Mouse (Mus musculus): Measurements from ENCODE around the gene Gm28778. TPM values are rescaled to one million over a fixed set of nuclear protein-coding genes. Genes with fewer than 3 reads are reported as not detected.
"Not testable (repeated sequence)": the region's sequence is repeated elsewhere in the genome, so short reads cannot be mapped to it uniquely, and the experiment has no call there.

The Gm28778 gene
- polyA plus RNA-seq (2016; fragmentation: Nextera tagmentation; extraction: Ambion mirVana) = not detected in 2 replicates

DNA sequence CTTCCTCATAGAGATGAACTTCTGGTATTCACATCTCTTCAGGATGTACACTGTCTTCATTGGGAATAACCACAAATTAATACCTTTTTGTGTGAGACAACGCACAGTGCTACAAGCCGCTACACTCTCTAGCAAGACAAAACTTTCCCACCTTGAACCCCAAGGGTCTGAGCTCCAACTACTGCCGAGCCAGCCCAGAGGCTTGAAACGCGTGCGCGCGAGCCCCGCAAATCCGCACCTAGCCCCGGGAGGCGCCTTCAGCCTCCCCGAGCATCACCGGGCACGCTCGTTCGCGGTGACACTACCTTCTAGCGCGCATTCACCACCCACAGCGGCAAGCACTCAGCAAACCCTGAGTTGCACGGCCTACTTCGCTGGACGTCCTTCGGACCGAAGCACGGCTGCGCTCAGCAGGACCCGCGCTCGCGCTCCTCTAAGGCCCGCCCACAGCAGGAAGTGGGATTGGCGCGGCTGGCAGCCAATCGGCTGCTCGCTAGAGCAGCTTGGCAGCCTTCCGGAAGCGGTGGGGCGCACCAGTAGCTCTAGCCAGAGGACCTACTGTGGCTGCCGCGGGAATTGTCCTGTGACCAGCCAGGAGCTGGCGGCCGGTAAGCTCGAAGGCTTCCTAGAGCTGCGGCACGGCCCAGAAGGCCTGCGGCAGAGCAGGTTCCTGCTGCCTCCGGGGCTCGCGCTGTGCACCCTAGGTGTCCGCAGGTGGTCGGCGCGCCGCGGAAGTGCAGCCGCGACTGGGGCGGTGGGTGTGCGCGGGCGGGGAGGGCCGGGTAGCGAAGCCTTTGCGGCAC lies at the start of gene Gm28778, which contains the start of the genes Pms1 and Ormdl1:
TSS of gene Gm28778 (plus strand) at position 531 of the 803 bp plus-strand sequence.
TSS of gene Pms1 (minus strand) at position 438 of the 803 bp plus-strand sequence.
TSS of gene Ormdl1 (plus strand) at position 515 of the 803 bp plus-strand sequence.
- WGBS = under 1% methylated on average over 66 of the region's 66 CpGs
- DNase-seq (ENCODE audit: low spot score) = peak; percentile 93
- Histone ChIP-seq H3K4me1 (peaks cover 14% of the 10 kb centered on the region), H3K4me3 (peak within 1 kb of the TSS; percentile 86), H3K9me3 (replicated peaks) (no peaks in the 10 kb centered on the region), H3K36me3 (peaks cover 38% of the 10 kb centered on the region), H3K27me3 (ENCODE audit: low read depth, poor library complexity, severe bottlenecking) (no peaks in the 10 kb centered on the region), H3K27ac (replicated peaks) (peak within 1 kb of the TSS; percentile 95)

DNA sequence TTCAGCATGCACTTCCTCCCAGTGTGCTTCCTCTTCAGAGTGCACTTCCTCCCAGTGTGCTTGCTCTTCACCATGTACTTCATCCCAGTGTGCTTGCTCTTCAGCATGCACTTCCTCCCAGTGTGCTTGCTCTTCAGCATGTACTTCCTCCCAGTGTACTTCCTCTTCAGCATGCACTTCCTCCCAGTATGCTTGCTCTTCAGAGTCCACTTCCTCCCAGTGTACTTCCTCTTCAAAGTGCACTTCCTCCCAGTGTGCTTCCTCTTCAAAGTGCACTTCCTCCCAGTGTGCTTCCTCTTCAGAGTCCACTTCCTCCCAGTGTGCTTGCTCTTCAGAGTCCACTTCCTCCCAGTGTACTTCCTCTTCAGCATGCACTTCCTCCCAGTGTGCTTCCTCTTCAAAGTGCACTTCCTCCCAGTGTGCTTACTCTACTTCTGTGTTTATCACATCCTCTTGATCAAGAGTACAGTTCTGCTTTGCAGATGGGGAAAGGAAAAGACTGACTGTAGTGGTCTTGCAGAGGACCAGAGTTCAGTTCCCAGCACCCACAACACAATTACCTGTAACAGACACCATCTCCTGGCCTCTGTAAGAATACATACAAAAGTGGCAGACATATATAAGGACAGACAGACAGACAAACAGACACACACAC lies 31.8 kb upstream of the Gm28778 start:
- peaks cover 20% of the 10 kb centered on the region for H3K36me3 ChIP-seq
- not testable (repeated sequence) for DNase-seq (ENCODE audit: low spot score); H3K4me3 ChIP-seq; H3K9me3 ChIP-seq (replicated peaks); H3K27me3 ChIP-seq (ENCODE audit: low read depth, poor library complexity, severe bottlenecking); H3K27ac ChIP-seq (replicated peaks); H3K4me1 ChIP-seq

DNA sequence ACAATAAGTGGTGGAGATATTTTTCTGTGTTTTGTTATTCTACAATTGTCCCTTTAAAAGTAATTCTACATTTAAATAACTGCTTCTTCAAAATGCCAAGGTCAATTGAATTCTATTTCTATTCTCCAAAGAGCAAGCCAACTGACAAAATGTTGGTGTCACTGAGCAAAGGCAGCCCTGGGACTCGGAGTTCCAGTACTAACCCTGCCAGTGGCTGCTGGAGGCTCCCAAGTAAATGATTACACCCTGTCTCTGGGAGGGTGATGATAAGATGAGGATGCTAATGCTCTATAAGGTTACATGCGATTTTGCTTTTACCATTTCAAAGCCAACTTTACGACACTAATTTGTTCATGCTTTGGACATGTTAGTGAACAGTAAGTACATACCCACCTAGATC lies 27.0 kb upstream of the Gm28778 start:
- 92% methylated on average over 3 of the region's 3 CpGs for WGBS
- Histone ChIP-seq H3K27me3 (ENCODE audit: low read depth, poor library complexity, severe bottlenecking) (no peaks in the 10 kb centered on the region), H3K9me3 (replicated peaks) (no peaks in the 10 kb centered on the region), H3K4me1 (no peaks in the 10 kb centered on the region), H3K36me3 (peaks cover 25% of the 10 kb centered on the region), H3K4me3 (no peak overlapping the region), H3K27ac (replicated peaks) (no peak overlapping the region)
- no peak for DNase-seq (ENCODE audit: low spot score)

DNA sequence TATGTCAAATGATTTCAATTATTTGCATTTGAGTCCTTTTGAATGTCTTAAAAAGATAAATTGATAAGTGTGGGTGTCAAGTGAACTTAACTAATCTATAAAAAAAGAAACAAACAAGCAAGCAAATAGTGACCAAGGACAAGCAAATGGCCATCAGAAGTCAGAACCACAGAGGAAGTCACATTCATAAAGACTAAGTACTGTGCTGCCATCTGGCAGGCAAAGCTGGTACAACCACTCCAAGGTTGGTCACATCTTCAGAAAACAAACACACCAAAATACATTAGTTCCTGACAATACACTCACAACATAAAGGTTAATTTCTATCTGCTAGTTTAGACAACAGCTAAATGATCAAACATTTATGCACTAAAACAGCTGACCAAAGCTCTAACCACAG lies 24.3 kb upstream of the Gm28778 start:
- DNase-seq (ENCODE audit: low spot score) = no peak
- no peaks in the 10 kb centered on the region for H3K4me1 ChIP-seq
- peaks cover 13% of the 10 kb centered on the region for H3K36me3 ChIP-seq
- no peaks in the 10 kb centered on the region for H3K9me3 ChIP-seq (replicated peaks)
- H3K27me3 ChIP-seq (ENCODE audit: low read depth, poor library complexity, severe bottlenecking) = no peaks in the 10 kb centered on the region
- no peak overlapping the region for H3K27ac ChIP-seq (replicated peaks)
- H3K4me3 ChIP-seq = no peak overlapping the region

DNA sequence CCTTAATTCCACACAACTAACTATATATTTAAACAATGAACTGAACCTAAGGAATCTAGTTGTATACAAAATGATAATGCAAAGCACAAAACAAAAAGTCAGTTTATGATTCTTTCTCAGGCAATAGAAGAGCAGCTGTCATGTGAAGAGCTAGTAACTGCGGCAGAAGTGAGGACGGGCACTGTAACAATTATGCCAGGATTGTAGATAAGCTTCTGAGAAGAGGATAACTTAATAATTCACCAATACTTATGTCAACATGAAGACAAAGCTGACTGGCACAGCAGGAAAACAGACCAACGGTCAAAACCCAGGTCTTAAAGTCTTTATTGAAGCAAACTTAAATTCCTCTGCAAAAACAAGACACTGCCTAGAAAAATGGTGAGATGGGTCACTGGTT lies 5.7 kb upstream of the Gm28778 start:
- Histone ChIP-seq H3K36me3 (peaks cover 42% of the 10 kb centered on the region), H3K27me3 (ENCODE audit: low read depth, poor library complexity, severe bottlenecking) (no peaks in the 10 kb centered on the region), H3K4me3 (no peak overlapping the region), H3K27ac (replicated peaks) (no peak overlapping the region), H3K9me3 (replicated peaks) (no peaks in the 10 kb centered on the region), H3K4me1 (peaks cover 6% of the 10 kb centered on the region)
- 92% methylated on average over 3 of the region's 3 CpGs for WGBS
- no peak for DNase-seq (ENCODE audit: low spot score)

- no peak for DNase-seq (ENCODE audit: low spot score)
- Histone ChIP-seq H3K4me3 (no peak overlapping the region), H3K27me3 (ENCODE audit: low read depth, poor library complexity, severe bottlenecking) (no peaks in the 10 kb centered on the region), H3K9me3 (replicated peaks) (no peaks in the 10 kb centered on the region), H3K36me3 (peaks cover 47% of the 10 kb centered on the region), H3K4me1 (peaks cover 14% of the 10 kb centered on the region), H3K27ac (replicated peaks) (no peak overlapping the region)
- 90% methylated on average over 4 of the region's 4 CpGs for WGBS
These were observed 3.6 kb downstream of the Gm28778 start for GRCm38 (mm10) chr1:53300506-53300905.

DNA sequence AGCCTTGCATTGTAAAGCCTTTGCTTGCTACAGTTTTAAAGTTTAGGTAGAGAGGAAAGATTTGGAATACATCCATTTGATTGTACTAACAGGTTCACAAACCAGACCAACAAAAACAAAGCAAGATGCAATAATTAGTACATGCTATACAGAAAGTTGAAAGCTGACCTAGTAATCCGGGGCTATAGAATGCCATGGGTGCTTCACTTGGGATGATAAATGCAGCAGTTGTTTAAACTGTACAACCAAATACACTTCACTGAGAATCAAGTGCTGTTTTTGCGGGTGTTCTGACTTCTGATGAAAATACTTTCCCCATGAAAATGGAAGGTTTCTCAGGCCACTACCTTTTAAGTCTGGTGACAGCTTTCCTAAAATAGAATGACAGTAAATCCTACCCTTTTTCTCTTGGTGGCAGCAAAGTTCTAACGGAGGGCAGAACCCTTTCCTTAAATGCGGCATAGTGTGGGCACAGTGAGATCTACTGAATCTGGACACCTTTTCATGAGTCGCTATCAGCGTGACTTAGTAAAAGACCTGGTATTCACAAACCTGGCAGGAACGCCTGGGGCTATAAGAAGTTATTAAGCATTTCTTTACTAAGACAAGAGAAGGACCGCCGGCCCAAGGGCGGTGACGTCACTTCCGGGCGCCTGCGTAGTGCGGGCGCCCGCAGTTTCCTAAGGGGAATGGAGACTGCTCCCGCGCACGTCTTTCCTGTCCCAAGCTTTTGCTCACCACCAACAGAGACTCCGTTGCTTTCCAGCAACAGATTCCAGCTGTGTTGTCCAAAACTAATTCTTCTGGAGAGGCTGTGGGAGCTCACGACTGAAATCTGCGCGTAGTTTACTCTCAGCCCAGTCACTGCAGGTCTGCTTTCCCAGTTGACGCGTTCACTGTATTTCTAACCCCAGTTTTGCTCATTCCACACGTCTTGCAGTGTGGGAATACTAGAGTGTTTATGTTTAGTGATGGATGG lies 16.4 kb downstream of the Gm28778 start, which contains the start of gene Osgepl1:
TSS of gene Osgepl1 (plus strand) at position 636 of the 979 bp plus-strand sequence.
- Histone ChIP-seq H3K36me3 (peaks cover 51% of the 10 kb centered on the region), H3K4me1 (peaks cover 16% of the 10 kb centered on the region), H3K9me3 (replicated peaks) (no peaks in the 10 kb centered on the region), H3K27me3 (ENCODE audit: low read depth, poor library complexity, severe bottlenecking) (no peaks in the 10 kb centered on the region), H3K27ac (replicated peaks) (peak within 1 kb of the TSS; percentile 90), H3K4me3 (peak within 1 kb of the TSS; percentile 65)
- peak; percentile 87 for DNase-seq (ENCODE audit: low spot score)
- 4% methylated on average over 27 of the region's 27 CpGs for WGBS

DNA sequence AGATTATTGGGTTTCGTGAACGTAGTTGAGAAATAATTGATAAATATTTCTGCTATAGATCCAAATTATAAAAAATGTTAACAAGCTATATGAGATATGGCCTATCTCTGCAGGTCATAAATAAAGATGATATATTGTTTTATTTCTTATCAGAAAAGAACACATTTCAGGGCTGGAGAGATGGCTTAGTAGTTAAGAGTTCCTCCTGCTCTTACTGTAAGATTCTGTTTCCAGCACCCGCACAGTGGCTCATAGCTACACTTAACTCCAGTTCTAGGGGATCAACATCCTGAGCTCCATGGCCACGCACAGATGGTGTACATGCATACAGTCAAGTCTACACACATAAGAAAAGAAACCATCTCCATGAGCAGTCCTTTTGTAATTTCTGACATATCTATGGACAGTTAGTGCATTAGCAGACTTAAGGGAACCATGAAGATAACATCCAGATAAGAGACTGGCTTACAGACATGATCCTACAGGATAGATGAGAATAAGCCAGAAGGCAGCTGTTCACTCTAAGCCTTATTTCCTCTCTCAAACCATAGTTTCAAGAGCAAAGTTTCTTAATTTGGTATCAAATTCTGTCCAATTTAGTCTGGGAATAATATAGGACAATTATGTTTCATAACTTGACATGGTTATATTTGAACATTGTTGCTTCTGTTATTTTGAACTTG lies 24.9 kb downstream of the Gm28778 start:
- Histone ChIP-seq H3K4me3 (no peak overlapping the region), H3K27me3 (ENCODE audit: low read depth, poor library complexity, severe bottlenecking) (no peaks in the 10 kb centered on the region), H3K4me1 (no peaks in the 10 kb centered on the region), H3K36me3 (peaks cover 75% of the 10 kb centered on the region), H3K27ac (replicated peaks) (no peak overlapping the region), H3K9me3 (replicated peaks) (no peaks in the 10 kb centered on the region)
- 95% methylated on average over 4 of the region's 4 CpGs for WGBS
- DNase-seq (ENCODE audit: low spot score) = no peak

- no peak for DNase-seq (ENCODE audit: low spot score)
- H3K4me3 ChIP-seq = no peak overlapping the region
- H3K9me3 ChIP-seq (replicated peaks) = no peaks in the 10 kb centered on the region
- 95% methylated on average over 5 of the region's 5 CpGs for WGBS
- H3K27ac ChIP-seq (replicated peaks) = no peak overlapping the region
- H3K4me1 ChIP-seq = no peaks in the 10 kb centered on the region
- no peaks in the 10 kb centered on the region for H3K27me3 ChIP-seq (ENCODE audit: low read depth, poor library complexity, severe bottlenecking)
- peaks cover 61% of the 10 kb centered on the region for H3K36me3 ChIP-seq
These were observed 26.3 kb downstream of the Gm28778 start for GRCm38 (mm10) chr1:53323254-53323653.

GRCm38 (mm10) chr1:53324277-53324676 lies 27.4 kb downstream of the Gm28778 start:
- H3K4me3 ChIP-seq = no peak overlapping the region
- no peaks in the 10 kb centered on the region for H3K4me1 ChIP-seq
- DNase-seq (ENCODE audit: low spot score) = no peak
- peaks cover 53% of the 10 kb centered on the region for H3K36me3 ChIP-seq
- no peaks in the 10 kb centered on the region for H3K9me3 ChIP-seq (replicated peaks)
- H3K27ac ChIP-seq (replicated peaks) = no peak overlapping the region
- no peaks in the 10 kb centered on the region for H3K27me3 ChIP-seq (ENCODE audit: low read depth, poor library complexity, severe bottlenecking)
- WGBS = 98% methylated on average over 1 of the region's 1 CpGs

DNA sequence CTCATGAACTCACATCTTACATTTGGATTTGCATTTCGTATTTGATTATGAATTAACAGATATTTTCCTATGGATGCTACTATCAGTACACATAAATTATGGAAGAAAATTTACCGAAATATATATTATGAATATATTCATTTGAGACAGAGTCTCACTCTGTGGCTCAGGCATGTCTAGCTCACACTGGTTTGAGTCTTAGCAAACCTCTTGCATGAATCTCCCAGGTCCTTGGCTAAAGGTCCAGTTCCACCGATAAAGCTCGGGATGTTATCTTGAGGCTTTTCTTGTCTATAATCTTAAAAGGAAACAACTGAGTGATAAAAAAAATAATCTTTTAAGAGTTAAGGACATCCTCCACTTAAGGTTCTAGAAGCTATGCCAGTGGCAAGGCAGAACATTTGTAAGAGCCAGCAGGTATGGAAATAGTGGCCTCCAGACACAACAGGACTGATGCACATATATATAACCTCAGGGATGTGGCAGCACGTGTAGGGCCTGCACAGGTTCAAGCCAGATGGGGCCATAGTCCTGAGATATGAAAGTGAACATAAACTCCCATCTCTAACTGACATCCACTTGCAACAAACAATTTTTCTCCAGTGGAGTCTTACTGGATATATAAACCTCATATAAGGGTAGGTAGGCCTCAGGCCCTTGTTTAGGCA lies 28.1 kb downstream of the Gm28778 start:
- WGBS = 96% methylated on average over 5 of the region's 5 CpGs
- no peaks in the 10 kb centered on the region for H3K27me3 ChIP-seq (ENCODE audit: low read depth, poor library complexity, severe bottlenecking)
- peaks cover 46% of the 10 kb centered on the region for H3K36me3 ChIP-seq
- H3K4me1 ChIP-seq = no peaks in the 10 kb centered on the region
- H3K9me3 ChIP-seq (replicated peaks) = no peaks in the 10 kb centered on the region
- no peak overlapping the region for H3K27ac ChIP-seq (replicated peaks)
- H3K4me3 ChIP-seq = no peak overlapping the region
- DNase-seq (ENCODE audit: low spot score) = no peak

All from midbrain, embryonic 10.5 days (tissue).